Mouse (Mus musculus) brain, embryonic 18.5 days (tissue): Measurements from ENCODE around the gene Creg2.
"Not testable (repeated sequence)": the region's sequence is repeated elsewhere in the genome, so short reads cannot be mapped to it uniquely, and the experiment has no call there.

Experiments used
- DNase-seq: peaks from one replicate; pipeline ENCODE4 v3.0.0-alpha.2; 2012; ENCODE audit warnings: low read depth, low spot score

Gene Creg2

DNA sequence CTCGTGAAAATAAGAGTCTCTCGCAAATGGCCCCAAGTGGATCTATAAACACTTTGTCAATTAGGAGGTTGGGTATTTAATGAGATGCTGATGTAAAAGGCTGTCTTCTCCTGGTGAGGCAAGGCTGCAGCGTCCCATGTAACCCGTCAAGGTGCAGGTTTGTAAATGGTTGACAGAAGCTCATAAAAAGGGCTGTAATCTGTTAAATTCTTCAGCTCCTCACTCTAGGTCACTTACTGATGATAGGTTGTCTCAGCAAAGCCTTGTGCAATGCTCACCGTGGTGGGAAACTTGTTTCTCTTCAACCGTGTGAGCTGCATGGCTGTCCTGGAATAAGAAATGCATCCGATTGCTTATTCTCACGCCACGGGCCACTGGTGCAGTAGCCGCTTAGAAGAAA lies 57.4 kb downstream of the Creg2 start:
- DNase-seq = no peak

DNA sequence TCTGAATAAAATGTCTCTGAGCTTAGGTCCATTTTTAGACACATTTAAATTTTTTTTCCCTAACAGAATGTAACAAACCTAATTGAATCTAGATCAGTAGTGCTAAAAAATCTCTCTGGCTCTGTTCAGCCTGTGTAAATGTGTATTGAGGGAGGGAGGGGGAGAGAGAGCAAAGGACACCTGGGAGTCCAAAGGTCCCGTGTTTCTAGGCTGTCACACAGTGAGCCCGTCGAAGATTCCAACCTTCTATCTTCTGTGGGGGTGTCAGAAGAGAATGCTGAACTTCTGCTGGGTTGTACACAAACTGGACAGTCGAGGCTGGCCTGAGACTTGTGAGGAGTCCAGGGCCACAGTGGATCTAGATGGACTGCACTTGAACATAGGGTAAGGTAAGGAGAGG lies 59.2 kb downstream of the Creg2 start:
- DNase-seq = no peak

DNA sequence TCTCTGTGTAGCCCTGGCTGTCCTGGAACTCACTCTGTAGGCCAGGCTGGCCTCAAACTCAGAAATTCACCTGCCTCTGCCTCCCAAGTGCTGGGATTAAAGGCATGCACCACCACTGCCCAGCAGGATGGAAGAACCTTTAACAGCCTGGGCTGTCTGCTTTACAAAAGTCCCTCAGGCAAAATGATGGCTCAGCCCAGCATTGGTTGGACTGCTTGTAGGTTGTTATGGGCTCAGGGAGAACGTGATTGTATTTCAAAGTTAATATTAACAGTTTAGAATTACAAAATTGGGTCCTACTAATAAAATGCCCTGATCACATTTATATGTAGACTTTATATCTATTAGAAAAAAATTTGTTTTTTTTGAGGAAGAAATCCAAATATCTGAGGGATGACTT lies 59.7 kb downstream of the Creg2 start:
- DNase-seq = not testable (repeated sequence)

DNA sequence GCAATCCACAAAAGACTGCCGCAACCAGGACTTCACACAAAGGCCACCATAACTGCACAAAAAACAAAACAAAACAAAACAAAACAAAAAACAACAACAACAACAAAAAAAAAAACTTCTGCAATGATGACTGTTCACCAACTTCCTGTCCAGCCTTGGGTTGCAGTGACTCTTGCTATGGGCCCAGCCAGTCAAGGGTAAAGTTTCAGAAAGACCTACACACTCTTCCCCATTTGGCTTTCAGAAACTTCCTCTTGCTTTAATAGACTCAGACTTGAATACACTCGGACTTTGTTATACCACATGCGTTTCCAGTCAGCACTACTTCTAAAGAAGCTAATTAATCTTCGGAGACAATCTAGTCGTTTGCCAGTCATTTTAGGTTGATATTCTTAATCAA lies 61.1 kb downstream of the Creg2 start:
- DNase-seq = no peak

DNA sequence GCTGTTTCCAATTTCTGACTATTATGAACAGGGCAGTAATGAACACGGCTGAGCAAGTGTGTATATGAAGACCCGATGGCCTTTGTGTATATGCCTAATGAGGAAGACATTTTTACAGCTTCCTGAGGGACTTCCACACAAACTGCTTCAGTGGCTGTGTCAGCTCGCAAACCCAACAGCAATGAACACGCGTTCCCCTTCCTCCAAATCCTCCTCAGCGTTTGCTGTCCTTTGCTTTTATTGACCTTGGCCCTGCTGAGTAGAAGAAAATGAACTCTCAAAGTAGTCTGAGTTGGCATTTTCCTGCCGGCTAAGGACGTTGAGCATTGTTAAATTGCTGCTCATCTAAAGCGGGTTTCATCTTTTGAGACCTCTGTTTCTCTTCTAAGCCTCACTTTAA lies 65.9 kb downstream of the Creg2 start:
- DNase-seq = no peak

DNA sequence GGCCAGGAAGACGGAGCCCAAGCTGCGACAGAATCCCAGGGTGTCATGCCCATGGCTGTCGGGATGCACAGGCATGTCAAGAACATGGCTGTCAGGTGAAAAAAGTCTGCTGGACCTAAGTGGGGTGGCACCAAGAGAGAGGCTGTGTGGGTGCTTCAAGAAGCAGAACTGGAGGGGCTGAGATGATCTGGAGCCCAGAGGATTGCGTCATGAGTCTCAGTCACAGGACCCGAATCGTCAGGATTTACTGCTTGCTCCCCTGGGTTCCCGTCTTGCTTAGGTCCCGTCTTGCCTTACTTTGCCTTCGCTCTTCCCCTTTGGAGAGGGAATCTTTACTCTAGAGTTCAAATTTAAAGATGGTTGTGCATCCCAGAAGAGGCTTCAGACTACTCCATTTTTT lies 68.1 kb downstream of the Creg2 start:
- no peak for DNase-seq

DNA sequence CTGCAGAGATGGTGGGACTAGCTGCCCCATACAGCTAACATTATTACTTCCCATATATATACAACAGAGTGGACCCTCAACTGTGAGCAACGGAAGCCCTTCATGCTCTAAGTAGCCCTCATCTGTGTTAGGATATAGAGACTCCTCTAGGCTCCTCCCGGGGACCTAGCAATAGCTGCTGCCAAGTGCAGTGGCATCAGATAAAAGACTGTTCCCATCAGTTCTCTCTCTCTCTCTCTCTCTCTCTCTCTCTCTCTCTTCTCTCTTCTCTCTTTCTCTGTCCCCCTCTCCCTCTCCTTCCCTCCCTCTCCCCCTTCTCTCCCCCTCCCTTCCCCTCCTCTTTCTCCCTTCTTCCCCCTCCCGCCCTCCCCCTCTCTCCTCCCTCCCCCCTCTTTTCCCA lies 70.1 kb downstream of the Creg2 start:
- no peak for DNase-seq

DNA sequence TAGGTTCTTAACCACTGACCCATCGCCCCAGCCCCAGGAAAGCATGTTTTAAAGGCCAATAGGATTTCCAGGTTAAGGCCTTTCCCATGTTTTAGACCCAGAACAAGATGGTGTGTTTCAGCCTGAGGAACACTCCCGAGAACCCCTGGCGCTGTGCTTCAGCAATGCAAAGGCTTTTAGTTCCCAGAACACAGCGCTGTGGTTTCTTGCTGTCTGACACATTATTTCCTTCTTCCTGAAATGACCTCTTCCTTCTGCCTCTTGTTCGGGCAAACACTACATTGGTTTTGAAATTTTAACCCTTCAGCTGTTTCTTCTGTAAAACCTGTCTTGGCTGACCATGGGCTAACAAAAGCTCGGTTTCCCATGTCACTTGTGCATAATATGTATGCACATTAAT lies 72.1 kb downstream of the Creg2 start:
- no peak for DNase-seq

DNA sequence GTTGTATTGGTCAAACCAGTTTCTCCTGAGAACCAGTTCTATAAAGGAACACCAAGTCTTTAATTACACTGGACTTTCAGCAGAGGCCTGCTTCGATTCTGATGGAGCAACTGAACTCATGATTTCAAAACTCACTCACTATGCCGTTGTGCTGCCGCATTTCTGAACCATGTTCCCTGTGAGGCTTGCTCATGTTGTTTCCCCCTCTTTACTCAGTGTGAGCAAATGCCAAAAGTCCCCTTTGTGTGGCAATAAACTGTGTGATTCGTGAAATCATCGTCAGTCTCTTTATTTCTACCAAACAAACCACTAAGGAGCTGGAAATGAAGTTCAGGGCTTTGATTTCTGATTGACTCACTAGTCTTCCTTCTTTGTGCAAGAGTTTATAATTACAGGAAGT lies 72.8 kb downstream of the Creg2 start:
- DNase-seq = no peak

DNA sequence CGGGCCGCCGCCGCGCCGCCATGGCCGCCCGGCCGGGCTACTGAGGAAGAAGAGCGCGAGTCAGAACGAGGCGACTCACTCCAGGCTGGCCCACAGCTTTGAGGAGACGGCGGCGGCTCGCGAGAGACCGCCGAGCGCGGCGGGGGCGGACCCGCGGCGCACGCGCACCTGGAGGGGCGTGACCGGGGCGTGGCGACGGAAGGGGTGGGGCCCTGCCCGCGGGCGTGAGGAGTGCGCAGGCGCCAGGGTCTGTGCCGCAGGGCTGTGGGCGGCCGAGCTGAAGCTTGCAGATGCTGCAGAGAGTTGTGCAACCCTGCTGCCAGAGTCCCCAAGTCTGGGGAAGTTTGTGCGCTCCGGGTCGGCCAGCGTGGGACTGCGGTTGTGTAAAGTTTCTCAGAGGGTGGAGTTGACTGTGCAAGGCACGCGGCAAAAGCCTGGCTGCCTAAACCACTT lies 74.0 kb downstream of the Creg2 start, which contains the start of gene Rnf149:
TSS of gene Rnf149 (minus strand) at position 153 of the 453 bp plus-strand sequence.
- peak; percentile 75 for DNase-seq

DNA sequence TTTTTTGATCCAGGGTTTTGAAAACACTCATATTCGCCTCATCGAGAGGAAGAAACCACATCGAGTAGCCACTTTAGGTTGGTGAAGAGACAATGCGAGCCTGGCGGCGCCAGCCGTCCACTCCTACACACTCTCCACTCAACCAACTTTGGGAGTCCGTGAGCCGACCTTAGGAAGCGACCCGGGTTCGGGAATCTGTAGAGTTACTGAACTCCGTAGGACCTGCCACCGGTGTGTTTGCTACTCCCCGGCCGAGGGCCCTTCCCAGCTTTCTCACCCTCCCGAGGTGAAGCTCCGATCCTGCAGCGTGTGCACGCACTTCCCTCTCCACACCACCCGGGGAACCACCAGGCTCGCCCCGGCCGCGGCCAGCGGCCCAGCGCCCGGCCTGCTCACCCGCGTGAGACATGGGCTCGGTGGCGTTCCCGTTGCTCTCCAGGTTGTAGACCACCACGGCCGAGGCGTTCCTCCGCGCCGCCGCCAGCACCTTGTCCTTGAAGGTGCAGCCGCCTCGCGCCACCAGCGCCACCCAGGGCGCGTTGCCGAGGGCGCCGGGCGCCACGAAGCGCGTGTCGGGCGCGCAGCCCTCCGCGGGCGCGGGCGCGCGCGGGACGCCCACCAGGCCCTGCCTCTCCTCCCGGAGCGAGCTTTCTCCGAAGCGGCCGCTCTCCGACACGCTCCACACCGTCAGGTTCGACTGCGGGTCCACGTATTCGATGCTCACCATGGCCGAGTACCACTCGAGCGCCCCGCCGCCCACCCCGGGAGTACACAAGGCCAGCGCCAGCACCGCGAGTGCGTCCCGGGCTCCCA lies 74.6 kb downstream of the Creg2 start:
- no peak for DNase-seq

DNA sequence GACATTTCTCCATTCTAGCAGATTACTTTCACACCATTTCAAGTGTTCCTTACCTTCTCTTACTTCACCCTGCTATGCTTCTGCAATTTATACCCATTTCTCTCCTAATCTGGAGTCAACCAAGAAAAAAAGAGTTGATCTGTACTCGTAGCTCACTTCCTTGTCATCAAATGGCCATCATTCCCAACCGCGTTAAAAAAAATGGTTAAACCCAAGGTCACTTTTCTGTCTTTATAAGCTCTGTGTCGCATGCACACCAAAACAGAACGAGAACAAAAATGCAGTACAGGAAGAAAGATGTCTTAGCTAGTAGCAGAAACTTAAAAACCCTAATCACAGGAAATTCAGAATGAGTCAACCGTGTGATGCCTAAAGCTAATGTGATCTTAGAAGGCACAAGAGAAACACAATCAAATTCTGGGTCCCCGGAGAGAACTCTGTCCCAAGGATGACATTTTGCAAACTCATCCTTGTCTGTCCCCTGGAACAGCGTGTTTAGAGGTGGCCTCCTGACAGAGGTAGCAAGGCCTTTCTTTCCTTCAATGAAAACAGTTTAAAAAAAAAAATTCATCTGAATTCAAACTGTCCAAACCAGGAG lies 75.4 kb downstream of the Creg2 start:
- no peak for DNase-seq

DNA sequence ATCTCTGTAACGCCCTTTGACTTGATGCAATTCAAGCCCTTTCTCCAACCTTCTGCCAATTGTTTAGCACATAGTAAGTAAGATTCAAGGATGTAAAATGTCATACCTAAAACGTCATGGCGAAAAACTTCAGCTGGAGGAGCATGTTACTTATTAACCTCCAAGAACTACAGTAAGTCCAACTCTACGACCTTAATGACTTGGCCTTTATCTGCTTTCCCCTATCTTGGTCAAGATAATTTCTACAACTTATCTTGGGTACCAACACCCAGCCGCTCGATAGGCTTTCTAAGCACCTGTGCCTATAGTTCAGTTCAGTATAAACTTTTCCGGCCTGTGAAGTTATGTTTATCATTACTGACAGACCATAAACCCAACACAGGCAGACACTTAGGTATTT lies 77.4 kb downstream of the Creg2 start:
- no peak for DNase-seq

DNA sequence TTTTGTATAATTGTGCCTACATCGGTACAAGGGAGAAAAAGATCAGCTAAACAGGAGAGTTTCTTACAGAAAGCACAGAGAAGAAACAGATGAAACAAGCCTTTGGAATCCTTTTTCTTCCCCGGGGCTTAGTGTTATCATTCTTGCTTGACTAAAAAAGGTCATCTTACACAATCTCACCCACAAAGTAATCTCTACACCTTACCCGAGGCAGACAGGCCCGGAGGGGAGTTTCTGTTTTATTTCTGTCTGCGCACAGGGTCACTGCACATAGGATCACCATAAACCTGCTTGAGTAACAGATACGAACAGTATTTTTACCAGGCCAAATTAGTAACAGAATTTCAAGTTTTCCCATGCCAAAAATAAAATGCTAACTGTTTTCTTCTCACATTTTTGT lies 79.6 kb downstream of the Creg2 start:
- no peak for DNase-seq
